Mouse (Mus musculus) midbrain, embryonic 10.5 days (tissue): ENCODE data around the gene Fermt1. TPM values are rescaled to one million over a fixed set of nuclear protein-coding genes. Genes with fewer than 3 reads are reported as not detected.

Experiments
- DNase-seq: peaks from one replicate; pipeline ENCODE4 v3.0.0-alpha.2; 2017; ENCODE audit warnings: low spot score
- H3K27ac ChIP-seq: fragments of 300-500 bp; sonication (generic); replicated peaks from 2 replicates; pipeline ENCODE4 v1.5.1; 2016; ENCODE audit warnings: mild to moderate bottlenecking
- H3K27me3 ChIP-seq: fragments of 300-500 bp; sonication (generic); 2 replicates; pipeline ENCODE4 v1.6.1; 2016; ENCODE audit warnings: low read depth, mild to moderate bottlenecking; ENCODE audit not compliant: poor library complexity, severe bottlenecking
- H3K36me3 ChIP-seq: fragments of 300-500 bp; sonication (generic); 2 replicates; pipeline ENCODE4 v1.6.1; 2016; ENCODE audit warnings: mild to moderate bottlenecking, moderate library complexity
- H3K4me1 ChIP-seq: fragments of 300-500 bp; sonication (generic); 2 replicates; pipeline ENCODE4 v1.6.1; 2016
- H3K4me3 ChIP-seq: fragments of 300-500 bp; sonication (generic); 2 replicates; pipeline ENCODE4 v1.5.1; 2016; ENCODE audit warnings: mild to moderate bottlenecking, moderate library complexity
- H3K9me3 ChIP-seq: fragments of 300-500 bp; sonication (generic); replicated peaks from 2 replicates; pipeline ENCODE4 v1.6.1; 2016; ENCODE audit warnings: mild to moderate bottlenecking
- WGBS: fragments of 180-500 bp; shearing (Covaris S2); methylation state at CpG from one replicate; pipeline ENCODE4 v1.1.7; 2016; 5-methylcytosine and 5-hydroxymethylcytosine counted together
- polyA plus RNA-seq: library from polyadenylated mRNA; unstranded; fragments of >200 nt; fragmentation: Nextera tagmentation; extraction: Ambion mirVana; gene quantifications from 2 replicates; pipeline ENCODE4 v1.2.1, GENCODE M21; 2016

Gene Fermt1
- polyA plus RNA-seq, 1 experiment from 2014 or later = 4.3 TPM

DNA sequence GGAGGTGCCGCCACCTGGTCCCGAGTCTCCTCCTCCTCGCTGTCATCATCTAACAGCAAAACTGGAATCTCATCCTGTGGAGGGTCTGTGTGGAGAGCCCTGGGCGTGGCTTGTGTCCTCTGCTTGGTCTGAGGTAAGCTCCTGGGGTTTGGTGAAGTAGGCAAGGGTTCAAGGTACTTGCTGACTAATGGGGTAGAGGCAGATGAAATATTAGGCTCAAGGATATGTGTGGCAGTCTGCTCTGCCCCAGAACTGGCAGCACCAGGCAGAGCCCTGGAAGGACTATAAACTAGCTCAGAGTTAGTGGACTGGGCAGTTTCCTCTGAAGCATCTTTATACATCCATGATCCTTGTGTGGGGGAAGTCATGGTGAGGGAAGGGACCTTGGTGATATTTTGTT is 75.4 kb downstream of the Fermt1 start:
- H3K27ac ChIP-seq = no peak overlapping the region
- H3K9me3 ChIP-seq = no peaks in the 10 kb centered on the region
- peaks cover 23% of the 10 kb centered on the region for H3K36me3 ChIP-seq
- H3K4me3 ChIP-seq = no peak overlapping the region
- 81% methylated on average over 4 of the region's 4 CpGs for WGBS
- no peak for DNase-seq
- H3K4me1 ChIP-seq = no peaks in the 10 kb centered on the region
- H3K27me3 ChIP-seq = no peaks in the 10 kb centered on the region

DNA sequence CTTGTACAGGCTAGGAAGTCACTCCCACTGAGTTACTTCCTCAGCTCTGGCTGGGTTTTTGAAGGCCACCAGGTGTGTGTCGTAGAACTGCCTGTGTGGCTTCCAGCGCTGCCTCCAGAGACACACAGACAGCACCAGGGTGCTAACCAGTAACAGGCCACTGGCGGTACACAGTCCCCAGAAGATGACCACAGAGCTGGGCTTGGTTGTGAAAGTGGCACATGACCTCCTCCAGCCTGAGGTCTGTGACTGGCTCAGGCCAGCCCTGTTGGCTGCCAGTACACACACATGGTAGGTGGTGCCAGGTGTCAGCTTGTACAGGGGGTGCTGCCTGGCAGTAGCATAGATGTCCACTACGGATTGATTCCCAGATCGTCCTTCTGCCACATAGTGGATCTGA is 76.0 kb downstream of the Fermt1 start:
- DNase-seq = no peak

DNA sequence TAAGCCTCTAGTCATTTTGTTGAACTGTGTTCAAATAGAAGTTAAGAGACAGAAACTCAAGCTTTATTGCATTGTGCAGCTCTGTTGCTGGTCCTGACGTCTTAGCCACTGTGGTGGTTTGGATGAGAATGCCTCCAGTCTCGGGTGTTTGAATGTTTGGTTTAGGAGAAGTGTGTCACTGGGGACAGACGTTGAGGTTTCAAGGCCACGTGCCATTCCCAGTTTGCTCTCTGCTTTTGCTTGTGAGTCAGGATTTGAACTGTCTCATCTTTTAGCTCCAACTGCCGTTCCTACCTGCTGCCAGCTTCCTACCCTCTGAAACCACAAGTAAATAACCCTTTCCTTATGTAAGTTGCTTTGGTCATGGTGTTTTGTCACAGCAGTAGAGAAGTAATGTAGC is 78.2 kb downstream of the Fermt1 start:
- Histone ChIP-seq H3K27me3 (no peaks in the 10 kb centered on the region), H3K27ac (no peak overlapping the region), H3K9me3 (no peaks in the 10 kb centered on the region), H3K4me3 (no peak overlapping the region), H3K36me3 (peaks cover 37% of the 10 kb centered on the region), H3K4me1 (no peaks in the 10 kb centered on the region)
- DNase-seq = no peak
- 86% methylated on average over 5 of the region's 5 CpGs for WGBS

More for the DNA sequence above, 76.0 kb downstream of the Fermt1 start:
- Histone ChIP-seq H3K36me3 (peaks cover 26% of the 10 kb centered on the region), H3K4me3 (no peak overlapping the region), H3K27me3 (no peaks in the 10 kb centered on the region), H3K9me3 (no peaks in the 10 kb centered on the region), H3K4me1 (no peaks in the 10 kb centered on the region), H3K27ac (no peak overlapping the region)
- WGBS = 86% methylated on average over 5 of the region's 5 CpGs

DNA sequence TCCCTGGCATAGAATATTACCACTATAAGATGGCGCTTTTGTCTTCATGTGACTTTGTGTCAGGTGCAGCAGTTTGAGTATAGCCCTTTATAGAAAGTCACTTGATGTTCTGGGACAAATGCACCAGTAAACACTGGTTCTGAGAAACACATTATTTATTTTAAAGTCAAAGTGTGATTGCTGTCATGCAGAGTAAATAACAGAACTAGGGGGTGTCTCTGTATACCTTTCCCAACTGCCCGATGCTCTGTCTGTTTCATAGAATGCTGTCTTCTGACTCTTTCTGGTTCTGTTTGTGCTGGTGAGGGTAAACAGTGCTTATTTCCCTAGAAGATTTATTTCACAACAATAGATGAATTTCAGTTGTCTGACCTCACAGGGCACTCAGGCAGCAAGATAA is 82.4 kb downstream of the Fermt1 start:
- H3K36me3 ChIP-seq = peaks cover 43% of the 10 kb centered on the region
- no peaks in the 10 kb centered on the region for H3K4me1 ChIP-seq
- no peak overlapping the region for H3K4me3 ChIP-seq
- no peak overlapping the region for H3K27ac ChIP-seq
- no peaks in the 10 kb centered on the region for H3K27me3 ChIP-seq
- DNase-seq = no peak
- WGBS = 98% methylated on average over 2 of the region's 2 CpGs
- no peaks in the 10 kb centered on the region for H3K9me3 ChIP-seq

DNA sequence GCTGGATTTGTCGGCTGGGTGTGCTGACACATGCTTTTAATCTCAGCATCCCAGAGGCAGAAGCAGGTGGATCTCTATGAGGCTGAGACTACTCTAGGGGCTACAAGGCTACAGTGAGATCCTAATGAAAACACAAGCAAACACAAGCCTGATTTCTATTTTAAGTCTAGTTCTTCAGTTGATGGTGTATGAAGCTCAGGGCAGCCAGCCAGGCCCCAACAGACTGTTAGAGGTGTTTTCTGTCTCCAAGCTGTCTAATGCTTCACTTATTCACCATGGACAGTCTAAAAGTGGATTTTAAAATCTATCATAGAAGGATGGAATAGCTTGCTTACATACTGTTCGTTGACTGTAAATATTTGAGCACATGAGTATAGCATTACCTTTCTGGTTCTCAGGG is 84.2 kb downstream of the Fermt1 start:
- Histone ChIP-seq H3K36me3 (peaks cover 36% of the 10 kb centered on the region), H3K9me3 (no peaks in the 10 kb centered on the region), H3K4me3 (no peak overlapping the region), H3K27ac (no peak overlapping the region), H3K4me1 (no peaks in the 10 kb centered on the region), H3K27me3 (no peaks in the 10 kb centered on the region)
- 97% methylated on average over 2 of the region's 2 CpGs for WGBS
- DNase-seq = no peak

DNA sequence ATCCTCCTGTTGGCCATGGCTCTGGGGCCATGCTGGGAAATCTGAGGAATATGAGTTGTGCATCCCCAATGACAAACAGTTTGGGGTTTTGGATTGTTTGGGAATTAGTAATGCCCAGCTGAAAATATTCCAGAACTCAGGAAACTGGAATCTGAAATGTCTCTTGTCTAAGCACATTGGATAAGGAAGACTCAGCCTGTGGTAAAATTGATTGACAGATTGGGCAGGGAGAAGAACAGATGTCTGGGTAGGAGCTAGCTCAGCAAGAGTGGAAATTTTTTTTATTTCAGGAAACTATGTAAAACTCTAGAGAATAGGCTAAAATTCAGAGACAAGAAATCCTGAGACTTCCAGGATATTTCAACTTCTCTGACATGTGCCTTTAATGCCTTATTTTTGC is 85.3 kb downstream of the Fermt1 start:
- no peak overlapping the region for H3K4me3 ChIP-seq
- no peak overlapping the region for H3K27ac ChIP-seq
- peaks cover 35% of the 10 kb centered on the region for H3K36me3 ChIP-seq
- no peaks in the 10 kb centered on the region for H3K9me3 ChIP-seq
- no peaks in the 10 kb centered on the region for H3K4me1 ChIP-seq
- no peaks in the 10 kb centered on the region for H3K27me3 ChIP-seq
- no peak for DNase-seq

DNA sequence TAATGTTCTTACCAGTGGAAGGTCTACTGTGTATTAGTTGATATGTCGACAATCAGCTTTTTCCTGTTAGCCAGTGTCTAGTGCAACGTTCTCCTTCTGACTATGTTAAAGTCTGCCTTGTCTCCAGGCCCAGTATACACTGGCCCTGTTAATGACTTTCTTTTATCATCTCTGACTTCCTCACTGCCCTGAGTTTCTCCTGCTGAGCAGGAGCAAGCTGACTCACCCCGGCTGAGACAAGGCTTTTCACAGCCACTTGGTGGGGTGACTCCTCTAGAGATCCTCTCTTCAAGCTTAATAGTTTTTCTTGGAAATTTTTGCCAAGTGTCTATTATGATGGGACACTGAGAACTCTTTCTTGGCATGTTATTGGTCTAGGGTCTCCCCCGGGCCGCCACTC is 89.4 kb downstream of the Fermt1 start:
- DNase-seq = no peak
- no peaks in the 10 kb centered on the region for H3K27me3 ChIP-seq
- H3K4me1 ChIP-seq = no peaks in the 10 kb centered on the region
- H3K27ac ChIP-seq = no peak overlapping the region
- no peak overlapping the region for H3K4me3 ChIP-seq
- 86% methylated on average over 5 of the region's 5 CpGs for WGBS
- peaks cover 45% of the 10 kb centered on the region for H3K36me3 ChIP-seq
- H3K9me3 ChIP-seq = no peaks in the 10 kb centered on the region

Other genes starting within 250 kb of the Fermt1 start
- gene Chgb, start 164.6 kb downstream of the Fermt1 start, polyA plus RNA-seq = 6.2 and 17.8 TPM in 2 replicates
- gene Trmt6, start 129.9 kb downstream of the Fermt1 start, polyA plus RNA-seq = 38.2 and 42.8 TPM in 2 replicates
- 31.1 and 31.7 TPM in 2 replicates for gene Mcm8, start 129.8 kb downstream of the Fermt1 start, polyA plus RNA-seq
- gene Crls1, start 99.2 kb downstream of the Fermt1 start, polyA plus RNA-seq = 6.5 and 7.6 TPM in 2 replicates
- 0.22 and 0.26 TPM in 2 replicates for gene Lrrn4, start 65.0 kb downstream of the Fermt1 start, polyA plus RNA-seq